Mouse (Mus musculus): ENCODE results near the gene Elp5.
"Not testable (repeated sequence)": the region's sequence is repeated elsewhere in the genome, so short reads cannot be mapped to it uniquely, and the experiment has no call there.

The Elp5 gene

DNA sequence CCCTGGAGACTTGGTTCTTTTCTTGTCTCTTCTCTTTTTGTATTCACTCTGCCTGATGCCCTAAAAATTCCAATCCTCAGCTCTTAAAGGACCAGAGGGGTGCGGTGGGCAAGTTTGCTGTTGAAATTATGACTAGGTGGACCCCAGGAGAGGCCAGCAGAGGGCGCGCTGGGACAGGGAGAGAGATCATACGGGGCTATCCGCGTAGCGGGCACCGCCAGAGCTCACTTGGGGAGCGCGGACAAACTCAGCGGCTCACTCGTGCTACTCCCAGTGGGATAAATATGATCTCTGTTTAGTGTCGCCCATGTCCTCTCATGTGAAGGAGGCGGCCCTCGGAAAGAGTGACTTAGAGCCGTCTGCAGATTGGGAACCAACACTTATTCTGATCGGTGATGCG lies 48.1 kb downstream of the Elp5 start:
- peak; percentile 86 for DNase-seq (ENCODE audit: low spot score)

- DNase-seq (ENCODE audit: low spot score) = no peak
Observed at GRCm38 (mm10) chr11:69933066-69933465, 49.3 kb downstream of the Elp5 start.

GRCm38 (mm10) chr11:69932254-69932653 lies 50.1 kb downstream of the Elp5 start:
- no peak for DNase-seq (ENCODE audit: low spot score)

DNA sequence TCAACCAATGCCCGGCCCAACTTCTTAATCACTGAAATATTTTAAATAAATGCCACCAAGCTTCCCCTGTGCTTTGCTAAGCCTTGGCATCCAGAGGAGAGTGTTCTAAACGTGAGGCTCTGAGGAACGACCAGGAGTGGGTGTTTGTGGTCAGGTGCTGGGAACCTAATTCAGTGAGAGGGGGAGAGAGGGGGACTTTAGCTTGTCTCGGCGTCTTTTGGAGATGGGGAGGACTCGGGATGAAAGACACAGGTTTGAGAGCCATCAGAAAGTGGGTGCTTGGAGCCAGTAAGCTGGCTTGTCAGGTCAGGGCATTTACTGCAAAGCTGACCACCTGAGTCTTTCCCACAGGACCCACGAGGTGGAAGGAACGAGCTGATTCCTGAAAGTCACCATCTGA lies 50.5 kb downstream of the Elp5 start:
- no peak for DNase-seq (ENCODE audit: low spot score)

DNA sequence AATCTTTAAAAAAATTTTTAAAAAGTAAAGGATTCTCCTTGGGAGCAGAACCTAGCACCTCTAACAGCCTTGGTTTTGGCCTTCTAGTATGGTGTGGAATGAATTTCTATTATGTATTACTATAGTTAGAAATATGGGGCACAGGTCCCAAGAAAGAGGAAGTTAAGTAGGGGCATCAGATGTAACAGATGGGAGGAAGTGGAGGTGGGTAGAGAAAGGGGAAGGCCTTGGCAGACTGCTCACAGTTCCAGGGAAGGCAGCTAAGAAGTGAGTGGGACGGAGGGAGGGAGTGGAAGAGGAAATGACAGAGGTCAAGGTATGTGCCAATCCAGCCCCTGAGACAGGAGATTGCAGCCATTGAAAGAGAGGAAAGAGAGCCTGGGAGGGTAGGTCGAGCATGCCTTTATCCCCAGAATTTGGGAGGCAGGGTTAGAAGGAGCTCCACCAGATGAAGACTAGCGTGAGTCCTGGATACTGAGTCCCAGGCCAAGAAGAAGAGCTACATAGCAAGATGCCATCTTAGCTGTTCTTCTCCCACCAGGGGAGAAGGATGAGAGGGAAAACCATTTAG lies 51.3 kb downstream of the Elp5 start:
- DNase-seq (ENCODE audit: low spot score) = no peak

DNA sequence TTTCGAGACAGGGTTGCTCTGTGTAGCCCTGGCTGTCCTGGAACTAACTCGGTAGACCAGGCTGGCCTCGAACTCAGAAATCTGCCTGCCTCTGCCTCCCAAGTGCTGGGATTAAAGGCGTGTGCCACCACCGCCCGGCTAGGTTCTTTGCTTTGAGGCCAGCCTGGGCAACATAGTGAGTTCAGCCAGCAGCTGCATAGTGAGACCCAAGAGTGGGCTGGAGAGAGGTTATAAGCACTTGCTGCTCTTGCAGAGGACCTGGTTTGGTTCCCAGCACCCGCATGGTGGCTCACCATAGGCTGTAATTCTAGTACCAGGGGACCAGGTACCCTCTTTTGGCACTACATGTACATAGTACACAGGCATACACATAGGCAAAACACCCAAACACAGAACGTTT lies 52.1 kb downstream of the Elp5 start:
- DNase-seq (ENCODE audit: low spot score) = not testable (repeated sequence)

GRCm38 (mm10) chr11:69929712-69930111 lies 52.6 kb downstream of the Elp5 start:
- no peak for DNase-seq (ENCODE audit: low spot score)

GRCm38 (mm10) chr11:69927501-69927900 lies 54.8 kb downstream of the Elp5 start:
- no peak for DNase-seq (ENCODE audit: low spot score)

DNA sequence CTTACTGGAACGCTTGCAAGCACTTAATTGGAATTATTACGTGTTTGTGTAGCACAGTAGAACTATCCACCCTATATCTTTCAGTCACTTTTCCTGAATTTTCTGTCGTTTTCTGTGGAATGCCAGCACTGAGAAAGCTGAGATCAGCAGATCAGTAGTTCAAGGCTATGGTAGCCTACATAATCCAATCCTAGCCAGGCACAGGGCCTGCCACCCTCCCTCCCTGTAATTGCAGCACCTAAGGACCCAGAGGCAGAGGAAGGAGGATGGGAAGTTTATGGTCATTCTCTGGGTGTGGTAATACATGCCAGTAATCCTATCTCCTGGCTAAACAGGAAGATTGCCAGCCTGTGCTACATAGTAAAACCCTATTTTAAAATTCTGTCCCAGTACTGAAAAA lies 59.5 kb downstream of the Elp5 start:
- DNase-seq (ENCODE audit: low spot score) = no peak

- no peak for DNase-seq (ENCODE audit: low spot score)
Observed at GRCm38 (mm10) chr11:69922012-69922756, 60.1 kb downstream of the Elp5 start.

DNA sequence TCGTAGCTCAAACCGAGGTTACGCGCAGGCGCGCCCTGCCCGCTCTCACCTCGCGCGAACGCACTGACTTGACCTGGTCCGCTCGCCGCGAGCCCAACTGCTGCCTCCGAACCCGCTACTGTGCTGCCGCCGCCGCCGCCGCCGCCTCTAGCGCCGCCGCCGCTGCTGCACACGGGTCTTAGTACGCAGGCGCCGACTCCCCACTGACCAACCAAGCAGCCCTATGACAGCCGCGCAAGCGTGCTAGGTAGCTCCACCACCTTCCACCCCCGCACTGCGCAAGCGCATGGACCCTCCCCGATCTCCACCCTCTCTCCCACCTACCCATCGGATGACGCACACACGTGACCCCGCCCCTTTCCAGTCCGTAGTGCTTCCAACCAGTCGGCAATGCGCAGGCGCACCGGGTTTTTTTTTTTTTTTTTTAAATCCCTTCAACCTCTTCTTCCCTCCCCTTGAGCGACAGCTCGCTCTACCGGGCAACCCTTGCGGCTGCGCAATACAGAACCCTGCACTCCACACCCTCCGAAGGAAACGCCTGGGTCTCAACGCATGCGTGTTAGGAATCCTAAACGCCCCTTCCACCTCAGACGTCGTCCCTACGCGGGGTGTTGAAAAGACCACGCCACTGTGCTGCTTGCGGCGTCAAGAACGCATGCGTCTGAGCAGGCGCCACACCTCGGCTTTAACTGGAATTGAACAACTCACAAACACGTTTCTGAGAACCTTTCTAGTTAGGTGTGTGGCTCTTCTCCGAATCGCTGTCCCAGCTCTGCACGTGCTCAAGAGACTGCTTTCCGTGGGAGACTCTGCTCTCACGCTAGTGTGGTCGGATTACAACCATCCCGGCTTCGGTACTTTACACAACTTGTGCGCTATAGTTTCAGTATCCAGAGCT lies 61.0 kb downstream of the Elp5 start, which contains the start of gene Eif5a:
Gene Eif5a, minus strand, starts transcription at position 845 of the 898 bp plus-strand sequence.
- DNase-seq (ENCODE audit: low spot score) = peak; percentile 100

DNA sequence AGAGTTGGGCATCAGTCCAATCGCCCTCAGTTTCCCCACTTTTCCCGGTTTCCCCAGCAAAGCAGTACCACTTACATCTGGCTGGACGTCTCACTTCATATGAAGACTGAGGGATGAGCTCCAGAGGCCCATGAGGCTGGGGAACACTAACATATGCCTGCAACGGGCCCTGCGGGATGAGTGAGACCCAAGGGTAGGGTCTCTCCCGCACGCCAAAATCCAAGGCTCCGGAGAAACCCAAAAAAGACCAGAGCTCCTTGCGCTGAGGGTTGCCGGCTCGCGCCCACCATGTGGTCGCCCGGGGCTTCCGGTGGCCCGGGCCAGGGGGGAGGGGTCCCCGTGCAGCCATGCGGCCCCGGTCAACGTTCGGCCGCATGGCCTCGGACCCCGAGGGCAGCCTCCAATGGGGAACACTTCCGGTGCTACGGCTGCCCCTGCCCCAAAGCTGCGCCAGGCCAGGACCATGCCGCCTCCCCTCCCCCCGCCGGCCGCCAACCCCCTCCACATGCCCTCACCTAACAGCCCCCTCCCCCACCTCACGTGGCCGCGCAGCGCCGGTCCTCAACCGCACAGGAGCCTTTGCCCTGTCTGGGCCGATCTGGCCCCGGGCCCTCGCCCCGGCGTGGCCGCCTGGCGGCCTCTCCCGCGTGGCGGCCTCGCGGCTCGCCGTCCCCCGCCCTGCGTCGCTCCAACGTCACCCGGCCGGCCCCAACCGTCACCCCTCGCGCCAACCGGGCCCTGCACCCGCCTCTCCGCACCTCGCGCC lies 61.9 kb downstream of the Elp5 start:
- DNase-seq (ENCODE audit: low spot score) = peak; percentile 31

- peak; percentile 87 for DNase-seq (ENCODE audit: low spot score)
Observed at GRCm38 (mm10) chr11:69919661-69920265, 62.6 kb downstream of the Elp5 start.

DNA sequence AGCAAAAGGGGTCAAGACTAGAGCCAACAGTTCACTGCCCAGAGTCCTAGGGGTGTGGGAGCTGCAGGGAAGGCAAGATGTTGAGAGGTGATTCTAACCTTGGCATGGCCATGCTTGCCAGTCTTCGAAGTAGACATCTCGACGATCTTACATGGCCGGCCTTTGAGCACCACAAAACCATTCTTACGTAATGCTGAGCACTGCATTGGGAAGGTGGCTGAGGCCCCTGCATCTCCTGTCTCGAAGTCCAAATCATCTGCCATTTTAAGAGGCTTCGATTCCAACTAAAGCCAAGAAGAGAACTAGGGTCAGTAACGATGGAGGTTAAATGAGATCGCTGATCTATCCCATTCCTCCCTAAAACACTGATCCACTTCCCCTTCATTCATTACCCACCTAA lies 63.3 kb downstream of the Elp5 start:
- DNase-seq (ENCODE audit: low spot score) = no peak
